Mouse (Mus musculus): ENCODE results near the gene Hsbp1.

GRCm38 (mm10) chr8:119380619-119381018 is 36.3 kb downstream of the Hsbp1 start:
- TF ChIP-seq CTCF (IDR thresholded peaks at IDR 0.05; ENCODE audit: insufficient read depth, low read depth, low read length) (no peak), POLR2A (IDR thresholded peaks at IDR 0.05; ENCODE audit: insufficient read depth, low read depth, low read length) (no peak)
